ENCODE assay signal across 22 mouse cellular contexts in genomic region chr6:146005935-146006564, GRCm38 (mm10).
DNase-seq lines count a peak whose midpoint lies in the region; ATAC-seq and TF ChIP-seq lines count a peak whose summit lies in the region.
"Had no signal": no experiment of that assay in that cellular context is flagged by ENCODE, and none has a peak within 500 bp of the region (broad histone marks: within the 10 kb centered on the region; RNA-seq: fewer than 3 reads in every experiment).

No protein-coding gene starts in this region.

- H3K9ac ChIP-seq in embryonic facial prominence, embryonic 14.5 days (ENCODE audit: low read depth, low read length): no peak overlapping the region
- H3K9ac ChIP-seq in midbrain, postnatal 0 days (replicated peaks; ENCODE audit: low read length, poor library complexity, severe bottlenecking): no peak overlapping the region
- H3K9ac ChIP-seq: forebrain, postnatal 0 days; heart, embryonic 15.5 days; hindbrain, embryonic 15.5 days; intestine, embryonic 15.5 days; liver, embryonic 13.5 days; midbrain, embryonic 15.5 days had no signal

- no peak for ATAC-seq in embryonic facial prominence, embryonic 14.5 days (ENCODE audit: low read depth)
- ATAC-seq in midbrain, postnatal 0 days (ENCODE audit: low FRiP score): no peak
- no peak for ATAC-seq in megakaryocyte, adult 5-6 weeks (ENCODE audit: poor library complexity, severe bottlenecking)
- ATAC-seq: forebrain, postnatal 0 days; intestine, embryonic 15.5 days; midbrain, embryonic 15.5 days had no signal

- H3K36me3 ChIP-seq in embryonic facial prominence, embryonic 14.5 days (ENCODE audit: control insufficient read depth, insufficient read depth, low read length): no peaks in the 10 kb centered on the region
- no peaks in the 10 kb centered on the region for H3K36me3 ChIP-seq in embryonic facial prominence, embryonic 10.5 days (replicated peaks)
- no peaks in the 10 kb centered on the region for H3K36me3 ChIP-seq in midbrain, embryonic 10.5 days
- H3K36me3 ChIP-seq in midbrain, postnatal 0 days (ENCODE audit: insufficient read depth, low read length): no peaks in the 10 kb centered on the region
- H3K36me3 ChIP-seq: G1E; heart, embryonic 15.5 days; hindbrain, embryonic 15.5 days; intestine, embryonic 15.5 days; liver, embryonic 13.5 days; midbrain, embryonic 15.5 days had no signal

- no peak for TF ChIP-seq CTCF in midbrain, postnatal 0 days (IDR thresholded peaks at IDR 0.05)
- no peak for TF ChIP-seq CTCF in bone marrow macrophage, adult 2 months (IDR thresholded peaks at IDR 0.05; ENCODE audit: low read depth, low read length)

- peaks cover 33% of the 10 kb centered on the region for H3K4me1 ChIP-seq in embryonic facial prominence, embryonic 14.5 days (ENCODE audit: control insufficient read depth, insufficient read depth, low read length)
- H3K4me1 ChIP-seq in embryonic facial prominence, embryonic 10.5 days: peaks cover 28% of the 10 kb centered on the region
- peaks cover 37% of the 10 kb centered on the region for H3K4me1 ChIP-seq in midbrain, embryonic 10.5 days
- H3K4me1 ChIP-seq in midbrain, postnatal 0 days (ENCODE audit: insufficient read depth, low read length): 0 out of 2 replicates have a peak, but pooled peaks cover 4% of the 10 kb centered on the region
- peaks cover 42% of the 10 kb centered on the region for H3K4me1 ChIP-seq in bone marrow macrophage, adult 2 months (ENCODE audit: control insufficient read depth, insufficient read depth, low read length)
- H3K4me1 ChIP-seq: liver, embryonic 13.5 days had no signal

- WGBS in embryonic facial prominence, embryonic 14.5 days: 52% methylated on average over 3 of the region's 3 CpGs
- WGBS in embryonic facial prominence, embryonic 10.5 days: 59% methylated on average over 3 of the region's 3 CpGs
- 57% methylated on average over 3 of the region's 3 CpGs for WGBS in midbrain, embryonic 10.5 days
- WGBS in midbrain, postnatal 0 days: 58% methylated on average over 3 of the region's 3 CpGs

- H3K4me3 ChIP-seq in embryonic facial prominence, embryonic 14.5 days (ENCODE audit: low read depth, low read length): no peak overlapping the region
- no peak overlapping the region for H3K4me3 ChIP-seq in embryonic facial prominence, embryonic 10.5 days
- no peak overlapping the region for H3K4me3 ChIP-seq in midbrain, embryonic 10.5 days
- no peak overlapping the region for H3K4me3 ChIP-seq in midbrain, postnatal 0 days (ENCODE audit: low read depth, low read length)
- no peak overlapping the region for H3K4me3 ChIP-seq in bone marrow macrophage, adult 2 months (ENCODE audit: insufficient read depth, low read length)
- H3K4me3 ChIP-seq: heart, embryonic 15.5 days; hindbrain, embryonic 15.5 days; intestine, embryonic 15.5 days; liver, embryonic 13.5 days; midbrain, embryonic 15.5 days had no signal

- TF ChIP-seq POLR2A in bone marrow macrophage, adult 2 months (IDR thresholded peaks at IDR 0.05; ENCODE audit: borderline replicate concordance, low read depth, low read length): no peak

- H3K9me3 ChIP-seq in embryonic facial prominence, embryonic 14.5 days (ENCODE audit: control insufficient read depth, low read length): no peaks in the 10 kb centered on the region
- no peaks in the 10 kb centered on the region for H3K9me3 ChIP-seq in embryonic facial prominence, embryonic 10.5 days
- no peaks in the 10 kb centered on the region for H3K9me3 ChIP-seq in midbrain, embryonic 10.5 days (replicated peaks)
- H3K9me3 ChIP-seq in midbrain, postnatal 0 days (ENCODE audit: low read length): no peaks in the 10 kb centered on the region
- H3K9me3 ChIP-seq: heart, embryonic 15.5 days; hindbrain, embryonic 15.5 days; intestine, embryonic 15.5 days; liver, embryonic 13.5 days; midbrain, embryonic 15.5 days had no signal

- H3K27me3 ChIP-seq in embryonic facial prominence, embryonic 14.5 days (replicated peaks; ENCODE audit: control insufficient read depth, insufficient read depth, low read length): peaks cover 5% of the 10 kb centered on the region; the same call in 1 of the 2 replicates
- peaks cover 22% of the 10 kb centered on the region for H3K27me3 ChIP-seq in embryonic facial prominence, embryonic 10.5 days (replicated peaks; ENCODE audit: low read depth, poor library complexity, severe bottlenecking)
- H3K27me3 ChIP-seq in midbrain, embryonic 10.5 days (ENCODE audit: low read depth, poor library complexity, severe bottlenecking): peaks cover 7% of the 10 kb centered on the region
- H3K27me3 ChIP-seq in midbrain, postnatal 0 days (ENCODE audit: insufficient read depth, low read length): no peaks in the 10 kb centered on the region
- H3K27me3 ChIP-seq: heart, embryonic 15.5 days; hindbrain, embryonic 15.5 days; intestine, embryonic 15.5 days; liver, embryonic 13.5 days; midbrain, embryonic 15.5 days had no signal

- no peak overlapping the region for H3K4me2 ChIP-seq in embryonic facial prominence, embryonic 14.5 days (ENCODE audit: low read depth, low read length)
- H3K4me2 ChIP-seq in midbrain, postnatal 0 days (ENCODE audit: low read depth, low read length, poor library complexity, severe bottlenecking): no peak overlapping the region
- H3K4me2 ChIP-seq: heart, embryonic 15.5 days; hindbrain, embryonic 15.5 days; intestine, embryonic 15.5 days; liver, embryonic 13.5 days; midbrain, embryonic 15.5 days had no signal

- DNase-seq in embryonic facial prominence, embryonic 14.5 days (ENCODE audit: low spot score): peak; percentile 44
- DNase-seq in embryonic facial prominence, embryonic 10.5 days (ENCODE audit: low spot score): no peak
- DNase-seq in midbrain, embryonic 10.5 days (ENCODE audit: low spot score): no peak
- no peak for DNase-seq in midbrain, postnatal 0 days (ENCODE audit: low spot score)
- no peak for DNase-seq in kidney, postnatal 4 days
- DNase-seq: adrenal gland, postnatal 14 days; cerebellum, adult 9-10 months; forebrain, postnatal 0 days; heart, postnatal 4 days; kidney, adult 8-10 months; kidney, postnatal 14 days; liver, embryonic 13.5 days; lung, adult 2 months; lung, postnatal 14 days; thymus, postnatal 14 days had no signal

- no peak overlapping the region for H3K27ac ChIP-seq in embryonic facial prominence, embryonic 14.5 days (replicated peaks; ENCODE audit: low read depth, low read length)
- no peak overlapping the region for H3K27ac ChIP-seq in embryonic facial prominence, embryonic 10.5 days (replicated peaks)
- peak overlapping the region; percentile 57 for H3K27ac ChIP-seq in midbrain, embryonic 10.5 days (replicated peaks)
- H3K27ac ChIP-seq in midbrain, postnatal 0 days (ENCODE audit: low read depth, low read length): no peak overlapping the region
- H3K27ac ChIP-seq in bone marrow macrophage, adult 2 months (ENCODE audit: insufficient read depth, low read depth, low read length): peak overlapping the region; percentile 15; the same call in 1 of the 2 replicates
- H3K27ac ChIP-seq: heart, embryonic 15.5 days; hindbrain, embryonic 15.5 days; intestine, embryonic 15.5 days; liver, embryonic 13.5 days; midbrain, embryonic 15.5 days had no signal

Comparison
In these comparisons a context has a peak if more than half of its experiments do, and no peak if none do; other contexts are left out.
1. H3K27ac ChIP-seq: peak in midbrain, embryonic 10.5 days (single experiment) and bone marrow macrophage, adult 2 months (single experiment); none in embryonic facial prominence, embryonic 14.5 days (single experiment), embryonic facial prominence, embryonic 10.5 days (single experiment) and midbrain, postnatal 0 days (single experiment).